Mouse (Mus musculus): ENCODE results near the gene Nckap5.

GRCm38 (mm10) chr1:125910211-125910870 lies 920.3 kb downstream of the Nckap5 start:
- TF ChIP-seq MAX (IDR thresholded peaks at IDR 0.05) (no peak), CTCF (IDR thresholded peaks at IDR 0.05; ENCODE audit: control insufficient read depth, insufficient read depth, insufficient read length) (no peak), CEBPB (IDR thresholded peaks at IDR 0.05; ENCODE audit: low read depth) (no peak), USF1 (IDR thresholded peaks at IDR 0.05; ENCODE audit: low read depth) (no peak)

All from C2C12 (cell line).